Mouse (Mus musculus) stomach, postnatal 0 days (tissue): ENCODE results near the gene Accs.

Source experiments
- CTCF ChIP-seq: IDR thresholded peaks from 2 replicates; pipeline ENCODE4 v1.5.1; 2016; ENCODE audit warnings: antibody characterized with exemption, low read depth, mild to moderate bottlenecking, moderate library complexity
- EP300 ChIP-seq: optimal IDR thresholded peaks from 2 replicates; pipeline ENCODE3; 2016; ENCODE audit warnings: antibody characterized with exemption

- no peak for TF ChIP-seq CTCF
- no peak for TF ChIP-seq EP300
Observed at GRCm38 (mm10) chr2:93886013-93886794, 36.5 kb upstream of the Accs start.
